Mouse (Mus musculus) T-helper 1 cell (primary cell): ENCODE results near the gene Slc16a1.
"Not testable (repeated sequence)": the region's sequence is repeated elsewhere in the genome, so short reads cannot be mapped to it uniquely, and the experiment has no call there.

Source experiments
- in situ Hi-C: fragments of 300-600 bp; cut with MboI, MseI; formaldehyde crosslinking; loops from one replicate; pipeline ENCODE4 v1.15.1; 2025; ENCODE audit warnings: high pct_unique_total_duplicates

Gene Slc16a1

GRCm38 (mm10) chr3:104638932-104639748 is 672 bp downstream of the Slc16a1 start:
- in situ Hi-C loops: no loop called here

DNA sequence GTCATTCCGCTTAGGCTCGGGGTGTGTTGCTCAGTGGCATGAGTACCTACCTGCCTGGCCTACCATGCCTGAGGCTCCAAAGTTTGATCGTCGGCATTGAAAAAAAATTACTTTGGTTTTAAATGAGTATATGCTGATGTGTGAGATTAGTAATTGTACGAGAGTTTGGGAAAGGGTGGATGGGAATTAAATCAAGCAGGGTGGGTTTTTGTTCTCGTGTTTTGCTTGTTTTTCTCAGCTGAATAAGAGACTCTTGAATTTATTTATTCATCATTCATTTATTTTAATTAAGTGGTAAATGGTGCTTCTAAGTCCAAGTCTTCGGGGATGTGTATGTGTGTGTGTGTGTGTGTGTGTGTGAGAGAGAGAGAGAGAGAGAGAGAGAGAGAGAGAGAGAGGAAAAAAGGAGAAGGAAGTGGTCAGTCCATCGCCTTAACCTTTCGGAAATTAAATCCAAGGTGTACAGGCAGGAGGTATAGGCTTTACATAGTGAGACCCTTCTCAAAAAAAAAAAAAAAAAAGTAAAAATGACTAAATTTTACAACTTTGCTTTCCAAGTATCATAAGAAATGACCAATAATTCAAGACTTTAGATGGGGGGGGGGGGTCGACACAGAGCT is 1.4 kb downstream of the Slc16a1 start:
- in situ Hi-C loops: no loop called here

DNA sequence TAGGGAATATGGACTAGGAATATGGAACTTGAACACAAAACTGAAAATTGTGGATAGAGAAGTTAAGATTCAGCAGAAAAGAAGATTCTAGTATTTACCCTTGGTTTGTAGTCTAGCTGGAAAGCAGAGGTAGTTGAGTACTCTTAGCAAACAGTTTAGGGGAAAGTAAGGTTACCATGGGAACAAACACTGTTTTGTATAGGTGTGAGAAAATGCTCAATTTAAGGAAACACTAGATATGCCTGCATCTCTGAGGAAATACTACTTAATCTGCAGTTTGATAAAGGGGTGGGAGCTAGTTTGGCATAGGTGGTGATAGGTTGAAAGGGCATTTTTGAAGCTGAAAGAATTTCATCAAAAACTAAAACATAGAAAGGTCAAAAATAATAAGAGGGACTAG is 2.4 kb downstream of the Slc16a1 start:
- in situ Hi-C loops: no loop called here

DNA sequence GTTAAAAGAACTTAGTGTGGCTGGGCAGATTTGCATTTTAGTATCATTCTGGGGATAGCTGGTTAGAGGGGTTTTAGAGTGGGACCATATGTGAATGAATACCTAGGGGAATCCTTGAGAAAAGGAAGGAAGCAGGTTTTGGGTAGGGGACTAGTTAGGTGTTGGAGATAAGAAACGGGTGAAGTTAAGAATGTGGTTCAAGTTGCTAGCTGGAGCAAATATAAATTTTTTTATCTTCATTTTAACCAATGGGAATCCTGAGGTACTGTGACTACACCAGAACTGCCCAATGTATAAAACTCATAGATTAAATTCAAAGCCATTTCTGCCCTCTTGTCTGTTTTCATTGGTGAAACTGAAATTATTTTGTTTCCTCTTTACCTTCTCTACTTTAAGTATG is 2.8 kb downstream of the Slc16a1 start:
- in situ Hi-C loops: no loop called here

DNA sequence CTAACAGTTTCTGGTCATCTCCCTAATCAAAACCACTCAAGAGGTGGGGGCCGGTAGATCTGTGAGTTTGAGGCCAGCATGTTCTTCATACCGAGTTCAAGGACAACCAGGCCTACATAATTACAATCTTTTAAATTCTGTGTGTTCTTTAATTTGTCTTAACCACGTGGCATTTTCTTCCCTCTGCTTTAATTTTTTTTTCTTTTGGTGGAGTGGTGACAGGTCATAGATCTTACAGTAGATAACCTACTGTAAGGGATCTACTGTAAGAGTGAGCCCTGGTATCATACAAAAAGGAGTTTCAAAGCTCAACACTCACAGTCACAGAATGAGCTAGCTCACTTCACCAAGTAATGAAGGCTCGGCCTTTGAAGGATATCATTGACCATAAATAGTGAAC is 4.6 kb downstream of the Slc16a1 start:
- in situ Hi-C loops: no loop called here

DNA sequence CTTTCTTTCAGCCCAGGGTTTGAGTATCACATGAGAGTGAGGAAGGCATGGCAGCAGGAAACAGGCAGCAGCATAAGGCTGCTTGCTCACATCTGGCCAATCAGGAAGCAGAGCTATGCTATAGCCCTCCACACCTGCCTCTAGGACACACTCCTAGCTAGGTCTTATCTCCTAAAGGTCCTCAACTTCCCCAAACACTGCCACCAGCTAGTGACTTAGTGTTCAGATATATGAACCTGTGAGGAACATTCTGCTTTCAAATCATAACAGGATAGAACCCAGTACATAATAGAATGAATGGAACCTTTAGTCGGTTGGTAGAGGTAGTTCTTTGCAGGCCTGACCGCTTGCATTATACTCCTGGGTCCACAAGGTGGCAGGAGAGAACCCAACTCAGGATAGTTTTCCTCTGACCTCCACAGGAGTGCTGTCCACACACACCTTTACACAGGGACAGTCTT is 5.4 kb downstream of the Slc16a1 start:
- in situ Hi-C loops: no loop called here

DNA sequence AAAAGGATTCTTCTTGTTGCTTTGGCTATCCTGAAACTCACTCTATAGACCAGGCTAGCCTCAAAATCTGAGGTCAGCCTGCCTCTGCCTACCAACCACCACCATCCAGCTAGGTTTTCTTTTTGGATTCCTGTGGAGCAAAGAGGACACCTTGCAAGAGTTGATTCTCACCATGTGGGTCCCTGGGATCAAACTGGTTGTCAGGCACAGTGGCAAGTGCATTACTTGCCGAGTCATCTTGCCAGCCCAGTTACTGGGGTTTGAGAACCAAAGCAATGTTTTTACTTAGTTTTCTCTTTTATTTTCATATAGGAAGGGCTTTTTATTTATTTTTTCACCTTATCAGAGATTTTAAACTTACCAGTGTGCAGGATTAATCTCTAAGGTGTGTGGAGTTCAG is 5.9 kb downstream of the Slc16a1 start:
- in situ Hi-C loops: no loop called here

DNA sequence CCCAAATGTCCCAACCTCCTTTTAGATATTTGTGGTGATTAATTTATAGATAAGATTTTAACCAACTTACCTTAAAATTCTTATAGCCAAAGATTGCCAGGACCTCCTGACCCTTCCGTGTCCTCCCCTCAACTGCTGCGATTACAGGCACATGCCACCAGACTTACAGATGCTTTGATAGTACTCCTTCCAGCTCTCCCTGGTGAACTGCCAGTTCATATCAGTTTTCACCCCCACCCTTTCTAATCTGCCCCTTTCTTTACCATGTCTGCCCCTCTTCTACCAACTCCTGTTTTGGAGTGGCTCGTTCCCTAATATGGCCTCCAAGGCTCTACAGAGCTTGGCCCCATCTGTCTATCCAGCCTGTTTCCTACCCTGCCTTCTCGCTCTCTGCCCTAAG is 15.8 kb downstream of the Slc16a1 start:
- in situ Hi-C loops: no loop called here

DNA sequence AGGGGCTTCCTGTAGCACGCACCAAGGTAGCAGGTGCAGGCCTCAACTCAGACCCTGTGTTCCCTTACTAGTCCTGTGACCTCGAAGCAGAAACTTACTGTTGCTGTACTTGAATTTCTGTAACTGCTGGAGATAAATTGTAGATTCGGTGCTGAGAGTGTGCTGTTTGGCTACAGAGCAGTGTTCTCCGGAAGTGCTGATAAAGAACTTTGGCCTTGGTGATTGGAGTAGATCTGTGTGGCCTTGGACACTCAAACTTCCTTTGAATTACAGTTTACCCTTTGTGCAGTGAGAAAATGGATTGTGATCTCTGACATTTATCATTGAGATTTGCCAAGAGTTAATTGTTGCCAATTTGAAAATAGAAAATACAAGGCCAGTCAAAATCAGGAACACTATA is 16.5 kb downstream of the Slc16a1 start:
- in situ Hi-C loops: no loop called here

GRCm38 (mm10) chr3:104658706-104659105 is 20.2 kb downstream of the Slc16a1 start:
- in situ Hi-C loops: no loop called here

DNA sequence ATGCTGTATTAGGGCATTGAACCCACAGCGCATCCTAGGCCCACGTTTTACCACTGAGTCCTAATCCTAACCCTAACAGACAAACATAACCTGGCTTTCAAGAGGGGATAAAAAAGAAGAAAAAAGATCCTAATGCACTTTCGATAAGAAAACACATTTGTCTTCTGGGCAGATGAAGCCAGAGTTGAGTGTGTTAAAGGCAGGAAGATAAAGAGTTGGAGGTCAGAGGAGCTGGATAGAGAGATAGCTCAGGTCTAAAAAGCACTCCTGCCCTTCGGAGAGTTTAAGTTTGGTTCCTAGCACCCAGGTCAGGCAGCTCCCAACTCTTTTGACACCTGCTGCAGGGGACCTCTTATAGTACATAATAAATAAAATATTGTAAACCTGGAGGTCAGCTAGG is 21.3 kb downstream of the Slc16a1 start:
- in situ Hi-C loops: no loop called here

GRCm38 (mm10) chr3:104660522-104660921 is 22.1 kb downstream of the Slc16a1 start:
- in situ Hi-C loops: no loop called here

DNA sequence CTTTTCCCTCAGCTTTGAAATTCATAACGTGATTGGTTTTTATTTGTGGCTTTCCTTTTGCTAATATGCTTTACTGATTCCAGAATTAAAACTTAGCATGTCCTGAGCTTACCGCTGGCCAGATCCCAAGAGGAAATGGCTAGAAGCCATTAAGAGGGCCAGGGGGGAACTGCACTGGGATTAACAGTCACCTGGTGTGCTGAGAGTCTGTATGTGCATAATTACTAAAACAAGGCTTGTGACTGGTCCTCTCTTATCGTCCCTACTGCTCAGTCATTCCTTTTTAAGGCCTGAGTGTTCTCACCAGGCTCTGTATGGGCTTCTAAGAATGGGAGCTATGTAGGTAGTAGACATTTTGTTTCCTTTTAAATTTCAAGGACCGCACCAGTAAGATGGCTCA is 23.5 kb downstream of the Slc16a1 start:
- in situ Hi-C loops: no loop called here

GRCm38 (mm10) chr3:104662926-104663325 is 24.5 kb downstream of the Slc16a1 start:
- in situ Hi-C loops: no loop called here

DNA sequence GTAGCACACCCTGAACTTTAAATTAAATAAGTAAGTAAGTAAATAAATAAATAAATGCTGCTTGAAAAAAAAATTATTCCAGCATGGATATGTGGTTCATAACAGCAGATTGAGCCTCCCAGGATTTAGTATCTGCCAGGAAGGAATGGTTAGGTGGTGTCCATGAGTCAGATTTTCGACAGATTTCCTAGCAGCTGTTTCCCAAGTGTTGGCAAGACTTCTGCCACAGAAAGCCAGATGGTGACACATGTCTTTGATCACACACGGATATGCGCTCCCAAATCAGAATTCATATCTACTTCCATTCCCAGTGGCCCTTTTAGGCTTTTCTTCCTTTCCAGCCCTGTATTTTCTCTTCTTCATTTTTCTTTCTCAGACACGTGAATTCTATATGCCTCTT is 28.5 kb downstream of the Slc16a1 start:
- in situ Hi-C loops: no loop called here

GRCm38 (mm10) chr3:104667451-104667850 is 29.0 kb downstream of the Slc16a1 start:
- in situ Hi-C loops: no loop called here

- in situ Hi-C loops: no loop called here
Observed at GRCm38 (mm10) chr3:104668989-104669388, 30.5 kb downstream of the Slc16a1 start.

- in situ Hi-C loops: no loop called here
Observed at GRCm38 (mm10) chr3:104669856-104670182, 31.4 kb downstream of the Slc16a1 start.

GRCm38 (mm10) chr3:104670183-104671020 is 31.9 kb downstream of the Slc16a1 start:
- in situ Hi-C loops: not testable (repeated sequence)

- in situ Hi-C loops: no loop called here
Observed at GRCm38 (mm10) chr3:104671543-104671942, 33.1 kb downstream of the Slc16a1 start.

DNA sequence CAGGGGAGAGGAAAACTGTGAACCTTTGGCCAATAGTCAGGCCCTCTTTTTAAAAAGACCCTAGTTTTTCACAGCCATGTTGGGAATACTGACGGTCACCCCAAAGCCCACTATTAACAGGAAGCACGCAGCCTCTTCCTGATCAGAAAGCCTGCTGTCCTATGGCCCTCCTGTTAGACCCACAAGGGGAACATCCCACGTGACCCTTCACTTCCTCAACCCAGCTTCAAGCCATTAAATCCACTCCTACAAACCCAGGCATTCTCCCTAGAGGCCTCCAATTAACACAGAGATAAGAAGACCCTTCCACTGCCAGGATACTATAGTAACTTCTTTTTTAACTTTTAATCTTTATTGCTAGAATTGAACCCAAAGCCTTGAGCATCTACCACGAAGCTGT is 33.6 kb downstream of the Slc16a1 start:
- in situ Hi-C loops: no loop called here

DNA sequence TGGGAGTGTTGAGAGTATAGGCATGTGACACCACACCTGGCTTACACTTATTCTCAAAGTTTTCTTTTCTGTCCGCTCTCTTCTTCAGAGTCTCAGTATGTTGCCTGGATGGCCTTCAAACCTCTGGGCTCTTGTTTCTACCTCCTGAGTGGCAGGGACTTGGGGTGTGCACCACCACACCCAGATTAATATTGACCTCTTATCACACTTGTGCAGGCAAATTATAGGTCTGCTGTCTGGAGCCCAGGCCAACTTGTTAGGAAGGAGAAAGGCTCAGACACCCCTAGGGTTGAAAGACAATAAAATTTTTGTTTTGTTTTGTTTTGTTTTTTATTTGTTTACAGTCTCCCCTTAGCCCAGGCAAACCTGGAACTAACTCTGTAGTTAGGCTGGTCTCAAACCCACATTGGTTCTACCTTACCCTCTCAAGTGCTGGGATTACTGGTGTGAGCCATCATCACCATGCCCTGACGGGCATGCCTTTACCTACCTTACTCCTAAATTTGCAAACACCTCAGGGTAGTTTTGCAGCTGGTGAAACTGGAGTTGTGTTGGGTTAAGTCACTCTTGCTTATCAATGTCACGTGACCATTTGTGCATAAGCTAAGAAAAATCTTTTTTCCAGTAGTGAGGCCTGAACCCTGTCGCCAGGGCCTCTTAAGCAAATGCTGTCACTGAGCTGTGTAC is 35.3 kb downstream of the Slc16a1 start:
- in situ Hi-C loops: no loop called here
